Mouse (Mus musculus): Measurements from ENCODE around the gene Olfr884. TPM values are rescaled to one million over a fixed set of nuclear protein-coding genes. Genes with fewer than 3 reads are reported as not detected.

Olfr884 gene
- polyA plus RNA-seq (2015; fragmentation: Nextera tagmentation; extraction: Ambion mirVana) = not detected in 2 replicates

DNA sequence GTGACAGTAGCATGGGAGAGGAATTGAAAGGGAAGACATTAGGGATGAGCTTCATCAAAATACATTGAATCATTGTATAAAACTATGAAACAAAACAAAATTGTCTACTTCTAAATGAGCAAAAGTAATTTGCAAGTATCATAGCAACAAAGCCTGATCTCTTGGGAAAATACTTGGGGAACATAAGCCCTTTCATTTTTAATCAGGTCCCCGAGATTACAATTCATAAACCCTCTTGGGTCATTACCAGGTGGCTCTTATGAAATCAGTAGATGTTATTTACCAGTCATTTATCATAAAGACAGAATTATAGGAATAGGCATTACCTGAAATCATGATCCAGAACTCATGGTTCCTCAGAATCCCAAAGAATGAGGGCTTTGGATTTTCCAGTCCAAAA is at the start of gene Olfr884:
Olfr884 (plus strand) TSS at position 301 of the 400 bp plus-strand sequence.
- 53% methylated on average over 1 of the region's 1 CpGs for WGBS
- no peak for ATAC-seq
- H3K9me3 ChIP-seq (replicated peaks; ENCODE audit: control insufficient read depth, low read length, poor library complexity, severe bottlenecking) = no peaks in the 10 kb centered on the region
- H3K27ac ChIP-seq (ENCODE audit: low read length) = no peak within 1 kb of the TSS
- H3K36me3 ChIP-seq (ENCODE audit: control insufficient read depth, insufficient read depth, low read length) = no peaks in the 10 kb centered on the region
- H3K9ac ChIP-seq (ENCODE audit: low read depth, low read length) = no peak within 1 kb of the TSS
- no peak within 1 kb of the TSS for H3K4me3 ChIP-seq (ENCODE audit: low read depth, low read length)
- H3K4me1 ChIP-seq (ENCODE audit: control insufficient read depth, insufficient read depth, low read length) = no peaks in the 10 kb centered on the region
- no peaks in the 10 kb centered on the region for H3K27me3 ChIP-seq (ENCODE audit: control insufficient read depth, insufficient read depth, low read depth, low read length)
- H3K4me2 ChIP-seq (ENCODE audit: low read length) = no peak within 1 kb of the TSS

- Histone ChIP-seq H3K4me3 (ENCODE audit: low read depth, low read length) (no peak overlapping the region), H3K4me1 (ENCODE audit: control insufficient read depth, insufficient read depth, low read length) (no peaks in the 10 kb centered on the region), H3K4me2 (ENCODE audit: low read length) (no peak overlapping the region), H3K27me3 (ENCODE audit: control insufficient read depth, insufficient read depth, low read depth, low read length) (no peaks in the 10 kb centered on the region), H3K9ac (ENCODE audit: low read depth, low read length) (no peak overlapping the region), H3K27ac (ENCODE audit: low read length) (no peak overlapping the region), H3K36me3 (ENCODE audit: control insufficient read depth, insufficient read depth, low read length) (no peaks in the 10 kb centered on the region), H3K9me3 (replicated peaks; ENCODE audit: control insufficient read depth, low read length, poor library complexity, severe bottlenecking) (no peaks in the 10 kb centered on the region)
- WGBS = 44% methylated on average over 2 of the region's 2 CpGs
- no peak for ATAC-seq
Measured at GRCm38 (mm10) chr9:37998581-37999204, 47.7 kb upstream of the Olfr884 start.

DNA sequence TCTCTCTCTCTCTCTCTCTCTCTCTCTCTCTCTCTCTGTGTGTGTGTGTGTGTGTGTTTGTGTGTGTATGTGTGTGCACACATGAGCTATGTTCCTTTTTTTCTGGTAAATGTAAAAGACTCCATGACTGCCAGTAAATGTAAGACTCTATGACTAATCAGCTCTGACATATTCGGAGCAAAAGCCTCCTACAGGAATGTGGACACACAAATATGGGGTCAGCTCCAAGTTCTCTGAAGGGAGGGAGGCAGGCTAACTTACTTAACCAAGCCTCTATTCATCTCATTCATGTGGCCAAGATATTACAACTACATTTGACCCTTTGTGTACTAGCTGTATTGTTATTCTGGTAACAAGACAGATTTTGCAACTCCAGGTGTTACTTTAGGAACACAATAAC is 46.3 kb upstream of the Olfr884 start:
- no peak overlapping the region for H3K9ac ChIP-seq (ENCODE audit: low read depth, low read length)
- no peak for ATAC-seq

GRCm38 (mm10) chr9:38025508-38025907 is 20.8 kb upstream of the Olfr884 start, which contains the start of gene Olfr883:
Gene Olfr883 (plus strand): TSS chr9:38025808.
- no peak within 1 kb of the TSS for H3K4me3 ChIP-seq (ENCODE audit: low read depth, low read length)
- H3K27me3 ChIP-seq (ENCODE audit: control insufficient read depth, insufficient read depth, low read depth, low read length) = no peaks in the 10 kb centered on the region
- ATAC-seq = no peak
- no peak within 1 kb of the TSS for H3K27ac ChIP-seq (ENCODE audit: low read length)
- no peaks in the 10 kb centered on the region for H3K36me3 ChIP-seq (ENCODE audit: control insufficient read depth, insufficient read depth, low read length)
- no peak within 1 kb of the TSS for H3K9ac ChIP-seq (ENCODE audit: low read depth, low read length)
- no peaks in the 10 kb centered on the region for H3K4me1 ChIP-seq (ENCODE audit: control insufficient read depth, insufficient read depth, low read length)
- H3K9me3 ChIP-seq (replicated peaks; ENCODE audit: control insufficient read depth, low read length, poor library complexity, severe bottlenecking) = no peaks in the 10 kb centered on the region
- H3K4me2 ChIP-seq (ENCODE audit: low read length) = no peak within 1 kb of the TSS
- WGBS = 84% methylated on average over 1 of the region's 1 CpGs

More for the DNA sequence above, 46.3 kb upstream of the Olfr884 start:
- H3K4me2 ChIP-seq (ENCODE audit: low read length) = no peak overlapping the region
- H3K4me3 ChIP-seq (ENCODE audit: low read depth, low read length) = no peak overlapping the region
- H3K9me3 ChIP-seq (replicated peaks; ENCODE audit: control insufficient read depth, low read length, poor library complexity, severe bottlenecking) = no peaks in the 10 kb centered on the region
- H3K36me3 ChIP-seq (ENCODE audit: control insufficient read depth, insufficient read depth, low read length) = no peaks in the 10 kb centered on the region
- no peaks in the 10 kb centered on the region for H3K4me1 ChIP-seq (ENCODE audit: control insufficient read depth, insufficient read depth, low read length)
- WGBS = 67% methylated on average over 1 of the region's 1 CpGs
- H3K27me3 ChIP-seq (ENCODE audit: control insufficient read depth, insufficient read depth, low read depth, low read length) = no peaks in the 10 kb centered on the region
- H3K27ac ChIP-seq (ENCODE audit: low read length) = no peak overlapping the region

- no peaks in the 10 kb centered on the region for H3K4me1 ChIP-seq (ENCODE audit: control insufficient read depth, insufficient read depth, low read length)
- H3K36me3 ChIP-seq (ENCODE audit: control insufficient read depth, insufficient read depth, low read length) = no peaks in the 10 kb centered on the region
- no peak within 1 kb of the TSS for H3K9ac ChIP-seq (ENCODE audit: low read depth, low read length)
- H3K9me3 ChIP-seq (replicated peaks; ENCODE audit: control insufficient read depth, low read length, poor library complexity, severe bottlenecking) = no peaks in the 10 kb centered on the region
- no peaks in the 10 kb centered on the region for H3K27me3 ChIP-seq (ENCODE audit: control insufficient read depth, insufficient read depth, low read depth, low read length)
- ATAC-seq = no peak
- H3K27ac ChIP-seq (ENCODE audit: low read length) = no peak within 1 kb of the TSS
- H3K4me2 ChIP-seq (ENCODE audit: low read length) = no peak within 1 kb of the TSS
- WGBS = 94% methylated on average over 3 of the region's 3 CpGs
- no peak within 1 kb of the TSS for H3K4me3 ChIP-seq (ENCODE audit: low read depth, low read length)
Measured at GRCm38 (mm10) chr9:38061022-38061421, 14.7 kb downstream of the Olfr884 start, which contains the start of gene Olfr885. Gene Olfr885 (plus strand): TSS chr9:38061322.

GRCm38 (mm10) chr9:38083772-38084171 is 37.4 kb downstream of the Olfr884 start, which contains the start of gene Olfr887:
Gene Olfr887 (plus strand): TSS chr9:38084072.
- Histone ChIP-seq H3K27me3 (ENCODE audit: control insufficient read depth, insufficient read depth, low read depth, low read length) (no peaks in the 10 kb centered on the region), H3K4me2 (ENCODE audit: low read length) (no peak within 1 kb of the TSS), H3K4me3 (ENCODE audit: low read depth, low read length) (no peak within 1 kb of the TSS), H3K36me3 (ENCODE audit: control insufficient read depth, insufficient read depth, low read length) (no peaks in the 10 kb centered on the region), H3K9me3 (replicated peaks; ENCODE audit: control insufficient read depth, low read length, poor library complexity, severe bottlenecking) (no peaks in the 10 kb centered on the region), H3K27ac (ENCODE audit: low read length) (no peak within 1 kb of the TSS), H3K9ac (ENCODE audit: low read depth, low read length) (no peak within 1 kb of the TSS), H3K4me1 (ENCODE audit: control insufficient read depth, insufficient read depth, low read length) (no peaks in the 10 kb centered on the region)
- WGBS = 88% methylated on average over 1 of the region's 1 CpGs
- ATAC-seq = no peak

Other genes with a start within 250 kb of the Olfr884 start
- not detected in 2 replicates for gene Olfr876, start 243.5 kb upstream of the Olfr884 start, polyA plus RNA-seq (2015; fragmentation: Nextera tagmentation; extraction: Ambion mirVana)
- not detected in 2 replicates for gene Olfr877, start 192.3 kb upstream of the Olfr884 start, polyA plus RNA-seq (2015; fragmentation: Nextera tagmentation; extraction: Ambion mirVana)
- gene Olfr145, start 149.8 kb upstream of the Olfr884 start, polyA plus RNA-seq (2015; fragmentation: Nextera tagmentation; extraction: Ambion mirVana) = not detected in 2 replicates
- gene Olfr878, start 128.7 kb upstream of the Olfr884 start, polyA plus RNA-seq (2015; fragmentation: Nextera tagmentation; extraction: Ambion mirVana) = not detected in 2 replicates
- not detected in 2 replicates for gene Olfr881, start 54.7 kb upstream of the Olfr884 start, polyA plus RNA-seq (2015; fragmentation: Nextera tagmentation; extraction: Ambion mirVana)
- not detected in 2 replicates for gene Olfr883, start 20.7 kb upstream of the Olfr884 start, polyA plus RNA-seq (2015; fragmentation: Nextera tagmentation; extraction: Ambion mirVana)
- not detected in 2 replicates for gene Olfr885, start 14.8 kb downstream of the Olfr884 start, polyA plus RNA-seq (2015; fragmentation: Nextera tagmentation; extraction: Ambion mirVana)
- gene Olfr887, start 37.5 kb downstream of the Olfr884 start, polyA plus RNA-seq (2015; fragmentation: Nextera tagmentation; extraction: Ambion mirVana) = not detected in 2 replicates
- gene Olfr888, start 61.6 kb downstream of the Olfr884 start, polyA plus RNA-seq (2015; fragmentation: Nextera tagmentation; extraction: Ambion mirVana) = not detected in 2 replicates
- 0.03 and 0.07 TPM in 2 replicates for gene Olfr889, start 68.6 kb downstream of the Olfr884 start, polyA plus RNA-seq (2015; fragmentation: Nextera tagmentation; extraction: Ambion mirVana)
- not detected in 2 replicates for gene Olfr890, start 96.0 kb downstream of the Olfr884 start, polyA plus RNA-seq (2015; fragmentation: Nextera tagmentation; extraction: Ambion mirVana)
- gene Olfr891, start 134.3 kb downstream of the Olfr884 start, polyA plus RNA-seq (2015; fragmentation: Nextera tagmentation; extraction: Ambion mirVana) = not detected in 2 replicates
- gene Olfr893, start 161.8 kb downstream of the Olfr884 start, polyA plus RNA-seq (2015; fragmentation: Nextera tagmentation; extraction: Ambion mirVana) = not detected in 2 replicates
- gene Olfr894, start 171.5 kb downstream of the Olfr884 start, polyA plus RNA-seq (2015; fragmentation: Nextera tagmentation; extraction: Ambion mirVana) = not detected in 2 replicates
- gene Olfr143, start 206.2 kb downstream of the Olfr884 start, polyA plus RNA-seq (2015; fragmentation: Nextera tagmentation; extraction: Ambion mirVana) = not detected in 2 replicates
- gene Olfr895, start 221.3 kb downstream of the Olfr884 start, polyA plus RNA-seq (2015; fragmentation: Nextera tagmentation; extraction: Ambion mirVana) = not detected in 2 replicates
- not detected in 2 replicates for gene Olfr896-ps1, start 244.6 kb downstream of the Olfr884 start, polyA plus RNA-seq (2015; fragmentation: Nextera tagmentation; extraction: Ambion mirVana)

Data from midbrain, embryonic 16.5 days (tissue).